Mouse (Mus musculus) lung, embryonic 14.5 days (tissue): ENCODE measurements around the gene Cox20. TPM values are rescaled to one million over a fixed set of nuclear protein-coding genes. Genes with fewer than 3 reads are reported as not detected.
"Not testable (repeated sequence)": the region's sequence is repeated elsewhere in the genome, so short reads cannot be mapped to it uniquely, and the experiment has no call there.

Experiments
- ATAC-seq: fragments of 200-750 bp; cut with Nextera tagmentation; 2 replicates; pipeline ENCODE4 v1.8.0; 2017; ENCODE audit warnings: mild to moderate bottlenecking, moderate TSS enrichment, moderate library complexity; ENCODE audit not compliant: insufficient read depth
- DNase-seq: peaks from one replicate; pipeline ENCODE4 v3.0.0-alpha.2; 2015
- H3K27ac ChIP-seq: fragments of 300-500 bp; sonication (generic); 2 replicates; pipeline ENCODE4 v1.5.1; 2014; ENCODE audit warnings: low read depth, mild to moderate bottlenecking, moderate library complexity
- H3K27me3 ChIP-seq: fragments of 300-500 bp; sonication (generic); 2 replicates; pipeline ENCODE4 v1.6.1; 2014; ENCODE audit warnings: low read length, control low read depth; ENCODE audit not compliant: insufficient read depth
- H3K36me3 ChIP-seq: fragments of 300-500 bp; sonication (generic); 2 replicates; pipeline ENCODE4 v1.6.1; 2014; ENCODE audit warnings: control low read depth; ENCODE audit not compliant: insufficient read depth
- H3K4me1 ChIP-seq: fragments of 300-500 bp; sonication (generic); 2 replicates; pipeline ENCODE4 v1.6.1; 2014; ENCODE audit warnings: antibody characterized with exemption, control low read depth; ENCODE audit not compliant: insufficient read depth
- H3K4me2 ChIP-seq: fragments of 300-500 bp; sonication (generic); 2 replicates; pipeline ENCODE4 v1.6.1; 2014; ENCODE audit warnings: mild to moderate bottlenecking
- H3K4me3 ChIP-seq: fragments of 300-500 bp; sonication (generic); 2 replicates; pipeline ENCODE4 v1.5.1; 2014; ENCODE audit warnings: low read depth, low read length
- H3K9ac ChIP-seq: fragments of 300-500 bp; sonication (generic); 2 replicates; pipeline ENCODE4 v1.6.1; 2014
- H3K9me3 ChIP-seq: fragments of 300-500 bp; sonication (generic); 2 replicates; pipeline ENCODE4 v1.6.1; 2016; ENCODE audit warnings: low read depth, low read length, control low read depth
- CTCF ChIP-seq: IDR thresholded peaks from 2 replicates; pipeline ENCODE4 v1.5.1; 2016; ENCODE audit warnings: antibody characterized with exemption, low read depth
- WGBS: fragments of 180-500 bp; shearing (Covaris S2); extraction: QIAGEN DNeasy Blood & Tissue Kit; methylation state at CpG from one replicate; pipeline ENCODE4 v1.1.7; 2014; 5-methylcytosine and 5-hydroxymethylcytosine counted together
- polyA plus RNA-seq: library from polyadenylated mRNA; unstranded; fragments of >200 nt; fragmentation: Nextera tagmentation; extraction: Ambion mirVana; gene quantifications from 2 replicates; pipeline ENCODE4 v1.2.1, GENCODE M21; 2014

Gene Cox20
- polyA plus RNA-seq, 1 experiment from 2014 or later = 124 TPM

GRCm38 (mm10) chr1:178338318-178338641 lies 19.4 kb downstream of the Cox20 start:
- TF ChIP-seq CTCF = no peak
- Histone ChIP-seq H3K27me3 (no peaks in the 10 kb centered on the region), H3K4me1 (peaks cover 4% of the 10 kb centered on the region), H3K9me3 (no peaks in the 10 kb centered on the region), H3K36me3 (peaks cover 26% of the 10 kb centered on the region), H3K4me3 (peak overlapping the region; percentile 100), H3K4me2 (peak overlapping the region; percentile 75), H3K9ac (peak overlapping the region; percentile 100), H3K27ac (peak overlapping the region; percentile 100)
- 6% methylated on average over 6 of the region's 6 CpGs for WGBS
- ATAC-seq (no peak), DNase-seq (peak; percentile 70)

- WGBS = 82% methylated on average over 2 of the region's 2 CpGs
- no peak for TF ChIP-seq CTCF
- H3K27ac ChIP-seq = no peak overlapping the region
These were observed 21.3 kb downstream of the Cox20 start for GRCm38 (mm10) chr1:178340213-178340612.

GRCm38 (mm10) chr1:178341435-178341834 lies 22.5 kb downstream of the Cox20 start:
- no peak overlapping the region for H3K4me3 ChIP-seq

More at GRCm38 (mm10) chr1:178340213-178340612, 21.3 kb downstream of the Cox20 start:
- Histone ChIP-seq H3K36me3 (peaks cover 8% of the 10 kb centered on the region), H3K27me3 (no peaks in the 10 kb centered on the region), H3K9ac (no peak overlapping the region), H3K4me2 (no peak overlapping the region), H3K4me3 (no peak overlapping the region), H3K9me3 (no peaks in the 10 kb centered on the region), H3K4me1 (no peaks in the 10 kb centered on the region)
- ATAC-seq = no peak
- no peak for DNase-seq

GRCm38 (mm10) chr1:178342063-178342462 lies 23.1 kb downstream of the Cox20 start:
- H3K4me1 ChIP-seq = no peaks in the 10 kb centered on the region
- ATAC-seq (no peak), DNase-seq (no peak)
- no peaks in the 10 kb centered on the region for H3K9me3 ChIP-seq
- no peak overlapping the region for H3K9ac ChIP-seq
- H3K27me3 ChIP-seq = no peaks in the 10 kb centered on the region
- no peak overlapping the region for H3K4me2 ChIP-seq
- no peak overlapping the region for H3K27ac ChIP-seq
- no peak for TF ChIP-seq CTCF
- H3K36me3 ChIP-seq = no peaks in the 10 kb centered on the region
- 67% methylated on average over 1 of the region's 1 CpGs for WGBS
- no peak overlapping the region for H3K4me3 ChIP-seq

More at GRCm38 (mm10) chr1:178341435-178341834, 22.5 kb downstream of the Cox20 start:
- no peaks in the 10 kb centered on the region for H3K36me3 ChIP-seq
- H3K27ac ChIP-seq = no peak overlapping the region
- no peak for TF ChIP-seq CTCF
- 86% methylated on average over 3 of the region's 3 CpGs for WGBS
- ATAC-seq (no peak), DNase-seq (no peak)
- no peak overlapping the region for H3K4me2 ChIP-seq
- H3K9me3 ChIP-seq = no peaks in the 10 kb centered on the region
- no peaks in the 10 kb centered on the region for H3K27me3 ChIP-seq
- H3K4me1 ChIP-seq = no peaks in the 10 kb centered on the region
- no peak overlapping the region for H3K9ac ChIP-seq

- Histone ChIP-seq H3K36me3 (no peaks in the 10 kb centered on the region), H3K9ac (no peak overlapping the region), H3K4me2 (no peak overlapping the region), H3K4me1 (no peaks in the 10 kb centered on the region), H3K27ac (no peak overlapping the region), H3K9me3 (no peaks in the 10 kb centered on the region), H3K4me3 (no peak overlapping the region), H3K27me3 (no peaks in the 10 kb centered on the region)
- WGBS = 85% methylated on average over 4 of the region's 5 CpGs
- ATAC-seq (no peak), DNase-seq (no peak)
- TF ChIP-seq CTCF = no peak
These were observed 23.7 kb downstream of the Cox20 start for GRCm38 (mm10) chr1:178342612-178343011.

GRCm38 (mm10) chr1:178344071-178344805 lies 25.3 kb downstream of the Cox20 start:
- not testable (repeated sequence) for DNase-seq, H3K9me3 ChIP-seq, H3K4me1 ChIP-seq, H3K4me3 ChIP-seq, ATAC-seq, H3K27me3 ChIP-seq, H3K9ac ChIP-seq, H3K27ac ChIP-seq, H3K36me3 ChIP-seq, H3K4me2 ChIP-seq
- WGBS = 88% methylated on average over 10 of the region's 10 CpGs

- 87% methylated on average over 2 of the region's 2 CpGs for WGBS
- H3K4me2 ChIP-seq = no peak overlapping the region
- H3K9ac ChIP-seq = no peak overlapping the region
- no peaks in the 10 kb centered on the region for H3K9me3 ChIP-seq
- TF ChIP-seq CTCF = no peak
- ATAC-seq = no peak
- no peaks in the 10 kb centered on the region for H3K36me3 ChIP-seq
- no peaks in the 10 kb centered on the region for H3K4me1 ChIP-seq
- no peak overlapping the region for H3K4me3 ChIP-seq
- H3K27ac ChIP-seq = no peak overlapping the region
- no peak for DNase-seq
- no peaks in the 10 kb centered on the region for H3K27me3 ChIP-seq
These were observed 31.9 kb downstream of the Cox20 start for GRCm38 (mm10) chr1:178350792-178351191.
